Mouse (Mus musculus): ENCODE measurements at regions not wholly inside any gene's neighbourhood (a gene's known extent, or its start where the extent isn't known, plus 50 kb on each side); places are given as distances from the start of the nearest gene placed in this dataset.

DNA sequence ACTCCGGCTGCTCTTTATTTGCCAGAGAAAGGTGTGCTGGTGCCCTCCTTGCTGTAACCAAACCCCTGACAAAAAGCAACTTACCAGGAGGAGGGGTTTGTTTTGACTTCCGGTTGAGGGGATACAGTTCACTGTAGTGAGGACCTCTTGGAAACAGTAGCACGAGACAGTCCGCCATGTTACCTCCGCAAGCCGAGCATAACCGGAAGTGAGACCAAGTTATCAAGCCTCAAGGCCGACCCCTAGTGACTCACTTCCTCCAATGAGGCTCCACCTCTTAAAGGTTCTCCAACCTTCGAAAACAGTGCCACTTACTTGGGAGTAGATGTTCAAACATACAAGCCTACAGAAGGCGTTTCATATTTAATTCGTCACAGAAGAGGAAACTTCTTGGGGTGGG is 115.2 kb upstream of the Plekha5 start:
- H3K4me3 ChIP-seq (ENCODE audit: insufficient read depth in 1 of 2, low read depth in 1 of 2, low read length in 2 of 2, poor library complexity in 1 of 2, severe bottlenecking in 1 of 2): no peak overlapping the region
- H3K4me1 ChIP-seq (ENCODE audit: control insufficient read depth in 2 of 2, insufficient read depth in 2 of 2, low read length in 2 of 2, poor library complexity in 1 of 2): peaks cover 0 to 6% of the 10 kb centered on the region in 2 experiments; a peak in 2 of 4 replicates
- no peak overlapping the region for H3K9ac ChIP-seq (ENCODE audit: insufficient read depth, low read depth, low read length, poor library complexity, severe bottlenecking)
- DNase-seq (ENCODE audit: low read depth, low spot score): no peak
- TF ChIP-seq MAFK (IDR thresholded peaks at IDR 0.05; ENCODE audit: insufficient read depth, low read depth, low read length) (no peak), ZNF384 (IDR thresholded peaks at IDR 0.05; ENCODE audit: low read depth, low read length) (no peak), CHD2 (IDR thresholded peaks at IDR 0.05; ENCODE audit: low read depth, low read length) (no peak), HCFC1 (IDR thresholded peaks at IDR 0.05; ENCODE audit: borderline replicate concordance, insufficient read depth, low read length) (no peak), ZC3H11A (IDR thresholded peaks at IDR 0.05; ENCODE audit: borderline replicate concordance, low read depth, low read length) (no peak)
- no peaks in the 10 kb centered on the region for H3K36me3 ChIP-seq (ENCODE audit: control insufficient read depth, insufficient read depth, low read length, poor library complexity, severe bottlenecking)
- no peak overlapping the region for H3K27ac ChIP-seq (ENCODE audit: insufficient read depth, low read depth, low read length, poor library complexity, severe bottlenecking)
- H3K9me3 ChIP-seq (ENCODE audit: control insufficient read depth, insufficient read depth, low read depth, low read length): peaks cover 3% of the 10 kb centered on the region
- in situ Hi-C loops (cut with MboI; ENCODE audit: low sequenced_read_pairs in 2 of 2, unreplicated experiment in 2 of 2): no loop called here

DNA sequence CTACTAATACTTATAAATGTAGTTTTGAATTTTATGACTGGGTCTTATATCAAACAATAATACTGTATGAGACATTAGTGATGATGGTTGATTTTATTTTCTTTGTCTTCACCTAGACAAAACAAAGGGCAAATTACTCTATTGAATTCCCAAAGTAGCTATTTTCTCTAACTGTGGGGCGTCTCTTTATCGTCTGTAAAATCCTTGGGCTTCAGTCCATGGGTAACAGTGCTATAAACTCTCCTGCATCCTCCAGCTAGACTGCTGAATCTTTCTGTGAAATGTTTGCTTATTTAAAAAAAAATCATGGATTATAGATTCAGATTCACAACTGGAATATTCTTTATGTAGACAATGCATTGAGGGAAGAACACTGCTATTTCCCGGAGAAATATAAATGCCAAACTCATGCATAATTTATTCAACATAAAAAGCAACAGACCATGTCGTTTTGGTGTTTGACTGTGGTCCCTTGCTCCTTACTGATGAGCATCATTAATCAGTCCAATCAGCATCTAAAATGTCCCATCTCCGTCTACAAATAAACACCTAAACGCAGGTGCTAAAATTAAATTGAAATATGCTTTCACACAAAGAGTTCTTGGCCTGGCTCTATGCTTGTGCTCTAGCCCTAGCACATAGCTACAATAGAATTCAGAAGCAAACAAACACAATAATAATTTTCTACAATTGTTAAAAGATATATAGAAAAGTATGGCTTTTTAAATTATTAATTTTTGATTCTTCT is 116.9 kb upstream of the Plekha5 start:
- TF ChIP-seq HCFC1 (IDR thresholded peaks at IDR 0.05; ENCODE audit: borderline replicate concordance, insufficient read depth, low read length) (no peak), CHD2 (IDR thresholded peaks at IDR 0.05; ENCODE audit: low read depth, low read length) (no peak), MAFK (IDR thresholded peaks at IDR 0.05; ENCODE audit: insufficient read depth, low read depth, low read length) (no peak), ZNF384 (IDR thresholded peaks at IDR 0.05; ENCODE audit: low read depth, low read length) (no peak), ZC3H11A (IDR thresholded peaks at IDR 0.05; ENCODE audit: borderline replicate concordance, low read depth, low read length) (no peak)

DNA sequence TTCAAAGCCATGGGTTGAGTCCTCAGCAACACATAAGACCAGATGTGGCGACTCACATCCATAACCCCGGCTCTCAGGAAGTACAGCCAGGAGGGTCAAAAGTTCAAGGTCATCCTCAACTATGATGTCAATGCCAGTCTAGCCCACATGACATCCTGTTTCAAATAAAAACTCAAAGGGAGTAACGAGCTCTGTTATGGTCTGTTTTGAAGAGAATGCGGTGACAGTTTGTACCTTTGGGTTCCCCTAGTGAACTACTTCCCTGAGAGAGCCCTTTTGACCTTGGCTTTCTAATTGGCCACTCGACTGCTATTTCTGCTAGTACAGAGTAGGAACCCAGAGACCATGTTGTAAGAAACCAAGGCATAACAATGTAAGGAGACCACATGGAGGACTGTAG is 119.7 kb upstream of the Plekha5 start:
- Histone ChIP-seq H3K36me3 (ENCODE audit: control insufficient read depth, insufficient read depth, low read length, poor library complexity, severe bottlenecking) (no peaks in the 10 kb centered on the region), H3K9ac (ENCODE audit: insufficient read depth, low read depth, low read length, poor library complexity, severe bottlenecking) (no peak overlapping the region)
- peak; percentile 40 for DNase-seq (ENCODE audit: low read depth, low spot score)

More for the DNA sequence above, 116.9 kb upstream of the Plekha5 start:
- Histone ChIP-seq H3K9me3 (ENCODE audit: control insufficient read depth, insufficient read depth, low read depth, low read length) (peaks cover 3% of the 10 kb centered on the region), H3K36me3 (ENCODE audit: control insufficient read depth, insufficient read depth, low read length, poor library complexity, severe bottlenecking) (no peaks in the 10 kb centered on the region), H3K4me1 (ENCODE audit: control insufficient read depth in 2 of 2, insufficient read depth in 2 of 2, low read length in 2 of 2, poor library complexity in 1 of 2) (peaks cover 0 to 6% of the 10 kb centered on the region in 2 experiments; a peak in 2 of 4 replicates), H3K4me3 (ENCODE audit: insufficient read depth in 1 of 2, low read depth in 1 of 2, low read length in 2 of 2, poor library complexity in 1 of 2, severe bottlenecking in 1 of 2) (no peak overlapping the region), H3K9ac (ENCODE audit: insufficient read depth, low read depth, low read length, poor library complexity, severe bottlenecking) (no peak overlapping the region), H3K27ac (ENCODE audit: insufficient read depth, low read depth, low read length, poor library complexity, severe bottlenecking) (no peak overlapping the region)
- no peak for DNase-seq (ENCODE audit: low read depth, low spot score)
- in situ Hi-C loops (cut with MboI; ENCODE audit: low sequenced_read_pairs in 2 of 2, unreplicated experiment in 2 of 2): no loop called here

DNA sequence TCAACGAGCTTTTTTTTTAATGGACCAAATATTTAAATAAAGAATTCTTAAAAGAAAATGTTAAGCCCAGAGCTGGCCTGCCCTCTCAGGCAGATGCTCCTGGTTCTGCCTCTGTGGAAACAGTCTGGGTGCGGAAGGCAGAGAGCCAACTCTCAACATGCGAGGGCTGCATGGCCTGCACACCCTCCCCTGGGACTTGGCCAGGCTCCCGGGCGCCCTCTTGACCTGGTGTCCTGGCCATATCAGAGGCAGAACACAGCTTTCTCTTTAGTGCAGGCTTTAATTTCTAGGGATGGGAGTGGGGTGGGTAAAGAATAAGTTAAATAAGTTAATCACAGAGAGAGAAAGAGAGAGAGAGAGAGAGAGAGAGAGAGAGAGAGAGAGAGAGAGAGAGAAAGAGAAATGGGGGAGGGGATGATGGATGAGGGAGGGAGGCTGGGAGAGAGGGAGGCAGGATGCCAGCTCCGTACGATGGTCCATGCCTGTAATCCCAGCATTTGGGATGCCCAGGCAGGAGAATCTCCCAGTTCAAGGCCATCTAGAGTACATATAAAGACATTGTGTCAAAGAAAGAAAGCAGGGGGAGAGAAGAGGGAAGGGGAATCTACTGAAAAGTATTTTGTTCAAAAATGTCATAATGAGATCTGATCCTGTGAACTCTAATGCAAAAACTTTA is 123.2 kb upstream of the Plekha5 start:
- in situ Hi-C loops (cut with MboI; ENCODE audit: low sequenced_read_pairs in 2 of 2, unreplicated experiment in 2 of 2): no loop called here

More for the DNA sequence above, 119.7 kb upstream of the Plekha5 start:
- Histone ChIP-seq H3K4me3 (ENCODE audit: insufficient read depth in 1 of 2, low read depth in 1 of 2, low read length in 2 of 2, poor library complexity in 1 of 2, severe bottlenecking in 1 of 2) (no peak overlapping the region), H3K9me3 (ENCODE audit: control insufficient read depth, insufficient read depth, low read depth, low read length) (peaks cover 3% of the 10 kb centered on the region; the same call in 1 of the 2 replicates), H3K27ac (ENCODE audit: insufficient read depth, low read depth, low read length, poor library complexity, severe bottlenecking) (no peak overlapping the region; the same call in 1 of the 2 replicates), H3K4me1 (ENCODE audit: control insufficient read depth in 2 of 2, insufficient read depth in 2 of 2, low read length in 2 of 2, poor library complexity in 1 of 2) (peaks cover 0 to 6% of the 10 kb centered on the region in 2 experiments; a peak in 2 of 4 replicates)
- in situ Hi-C loops (cut with MboI; ENCODE audit: low sequenced_read_pairs in 2 of 2, unreplicated experiment in 2 of 2): no loop called here
- TF ChIP-seq ZC3H11A (IDR thresholded peaks at IDR 0.05; ENCODE audit: borderline replicate concordance, low read depth, low read length) (no peak), HCFC1 (IDR thresholded peaks at IDR 0.05; ENCODE audit: borderline replicate concordance, insufficient read depth, low read length) (no peak), CHD2 (IDR thresholded peaks at IDR 0.05; ENCODE audit: low read depth, low read length) (no peak), ZNF384 (IDR thresholded peaks at IDR 0.05; ENCODE audit: low read depth, low read length) (no peak), MAFK (IDR thresholded peaks at IDR 0.05; ENCODE audit: insufficient read depth, low read depth, low read length) (no peak)

More for the DNA sequence above, 123.2 kb upstream of the Plekha5 start:
- Histone ChIP-seq H3K4me3 (ENCODE audit: insufficient read depth in 1 of 2, low read depth in 1 of 2, low read length in 2 of 2, poor library complexity in 1 of 2, severe bottlenecking in 1 of 2) (no peak overlapping the region), H3K9me3 (ENCODE audit: control insufficient read depth, insufficient read depth, low read depth, low read length) (no peaks in the 10 kb centered on the region), H3K9ac (ENCODE audit: insufficient read depth, low read depth, low read length, poor library complexity, severe bottlenecking) (no peak overlapping the region), H3K4me1 (ENCODE audit: control insufficient read depth in 2 of 2, insufficient read depth in 2 of 2, low read length in 2 of 2, poor library complexity in 1 of 2) (peaks cover 0 to 10% of the 10 kb centered on the region in 2 experiments; a peak in 2 of 4 replicates), H3K36me3 (ENCODE audit: control insufficient read depth, insufficient read depth, low read length, poor library complexity, severe bottlenecking) (no peaks in the 10 kb centered on the region), H3K27ac (ENCODE audit: insufficient read depth, low read depth, low read length, poor library complexity, severe bottlenecking) (no peak overlapping the region)
- TF ChIP-seq ZNF384 (IDR thresholded peaks at IDR 0.05; ENCODE audit: low read depth, low read length) (no peak), ZC3H11A (IDR thresholded peaks at IDR 0.05; ENCODE audit: borderline replicate concordance, low read depth, low read length) (no peak), HCFC1 (IDR thresholded peaks at IDR 0.05; ENCODE audit: borderline replicate concordance, insufficient read depth, low read length) (no peak), MAFK (IDR thresholded peaks at IDR 0.05; ENCODE audit: insufficient read depth, low read depth, low read length) (no peak), CHD2 (IDR thresholded peaks at IDR 0.05; ENCODE audit: low read depth, low read length) (no peak)
- no peak for DNase-seq (ENCODE audit: low read depth, low spot score)
